Mouse (Mus musculus) activated CD4-positive, CD25-positive, alpha-beta regulatory T cell, adult 4 months (primary cell): ENCODE results near the gene Nfic. TPM values are rescaled to one million over a fixed set of nuclear protein-coding genes. Genes with fewer than 3 reads are reported as not detected.

Experiments used
- ATAC-seq: one replicate; pipeline ENCODE4 v1.8.0; 2017
- polyA plus RNA-seq, 2 experiments: library from polyadenylated mRNA; unstranded; fragments of 100-300 nt; shearing (Covaris generic); gene quantifications; one replicate each; pipeline ENCODE4 v1.2.1; 2017

Nfic gene
- polyA plus RNA-seq, 2 experiments from 2014 or later: 15.2 to 16.0 TPM

- no peak for ATAC-seq
Observed at GRCm38 (mm10) chr10:81415549-81416310, 39.7 kb downstream of the Nfic start.

- ATAC-seq: no peak
Observed at GRCm38 (mm10) chr10:81415146-81415545, 40.3 kb downstream of the Nfic start.

DNA sequence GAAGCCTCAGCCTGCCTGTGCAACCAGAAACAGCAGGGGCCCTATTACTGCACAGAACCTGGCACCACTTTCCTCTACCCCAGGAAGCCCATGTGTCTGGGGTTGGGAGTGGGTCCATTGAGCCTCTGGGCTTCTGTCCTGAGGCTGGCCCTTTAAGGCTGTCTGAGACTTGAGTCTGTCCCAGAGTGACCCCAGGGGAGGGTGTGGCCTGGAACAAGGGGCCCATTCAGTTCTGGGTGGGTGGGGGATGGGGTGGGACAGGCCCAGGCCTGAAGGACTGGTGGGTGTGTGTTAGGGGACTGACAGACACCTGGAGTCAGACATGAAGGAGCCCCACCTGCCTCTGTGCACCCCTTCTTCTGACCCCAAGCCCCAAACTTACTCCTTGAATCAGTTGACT is 40.8 kb downstream of the Nfic start:
- no peak for ATAC-seq

DNA sequence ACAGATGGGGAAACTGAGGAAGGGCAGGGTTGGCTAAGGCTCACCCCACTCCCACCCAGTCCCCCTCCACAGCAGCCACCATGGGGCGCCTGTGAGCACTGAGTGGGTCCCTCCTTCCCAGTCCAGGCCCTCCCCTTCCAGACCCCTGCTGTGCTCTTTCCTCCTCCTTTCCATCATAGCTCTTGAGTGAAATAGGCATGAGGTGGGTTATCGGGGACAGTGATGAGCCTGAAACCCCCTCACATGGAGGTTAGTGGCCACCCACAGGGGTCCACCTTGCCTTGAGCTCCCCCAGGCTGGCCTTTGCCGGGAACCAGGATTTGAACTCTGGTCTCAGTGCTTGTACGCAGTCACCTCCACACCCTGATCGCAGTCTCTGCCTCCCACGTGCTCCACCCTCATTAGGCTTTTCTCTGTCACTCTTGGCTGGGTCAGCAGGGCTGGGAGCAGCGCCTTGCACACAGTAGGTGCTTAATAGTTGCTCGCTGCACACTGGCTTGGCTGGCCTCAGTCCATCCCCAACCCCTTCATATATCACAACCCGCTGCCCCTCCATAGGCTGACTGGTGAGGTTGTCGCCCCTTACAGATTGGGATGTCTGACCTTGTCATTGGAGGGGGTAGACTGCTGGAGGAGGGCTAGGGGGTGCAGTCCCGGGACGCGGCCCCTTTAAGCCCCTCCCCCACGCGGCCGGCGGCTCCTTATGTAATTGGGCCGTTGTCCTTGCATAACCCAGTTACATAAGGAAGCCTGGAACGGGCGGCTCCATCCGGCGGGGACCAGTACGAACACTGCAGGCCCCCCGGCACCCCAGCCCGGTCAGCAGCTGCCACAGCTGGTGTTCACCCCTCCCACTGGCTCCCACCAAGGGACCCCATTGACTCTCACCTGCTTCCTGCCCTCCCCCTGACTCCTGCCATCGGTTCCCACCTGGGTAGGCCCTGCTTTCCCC is 41.8 kb downstream of the Nfic start:
- ATAC-seq: no peak

GRCm38 (mm10) chr10:81412586-81413309 is 42.7 kb downstream of the Nfic start:
- ATAC-seq: no peak

GRCm38 (mm10) chr10:81411471-81412400 is 43.7 kb downstream of the Nfic start:
- no peak for ATAC-seq

- no peak for ATAC-seq
Observed at GRCm38 (mm10) chr10:81410981-81411380, 44.5 kb downstream of the Nfic start.

GRCm38 (mm10) chr10:81410350-81410749 is 45.1 kb downstream of the Nfic start:
- no peak for ATAC-seq

DNA sequence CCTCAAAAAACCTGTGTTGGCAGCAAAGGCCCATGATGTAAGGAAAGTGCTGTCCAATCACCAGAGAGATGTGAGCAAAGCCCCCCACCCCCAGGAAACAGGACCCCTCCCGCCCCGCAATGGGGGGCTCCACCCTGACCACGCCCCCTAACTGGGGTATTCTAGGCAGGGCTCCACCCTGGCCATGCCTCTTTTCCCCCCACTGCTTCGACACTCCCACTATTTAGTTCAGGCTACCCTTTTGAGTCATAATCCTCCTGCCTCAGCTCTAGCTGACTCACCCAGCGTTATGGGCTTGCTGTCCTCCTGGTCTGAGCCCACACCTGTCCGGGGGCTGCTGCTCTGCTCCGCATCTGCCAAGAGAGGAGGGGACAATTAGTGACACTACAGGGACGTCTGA is 46.1 kb downstream of the Nfic start:
- ATAC-seq: no peak

GRCm38 (mm10) chr10:81408871-81409291 is 46.6 kb downstream of the Nfic start:
- no peak for ATAC-seq

DNA sequence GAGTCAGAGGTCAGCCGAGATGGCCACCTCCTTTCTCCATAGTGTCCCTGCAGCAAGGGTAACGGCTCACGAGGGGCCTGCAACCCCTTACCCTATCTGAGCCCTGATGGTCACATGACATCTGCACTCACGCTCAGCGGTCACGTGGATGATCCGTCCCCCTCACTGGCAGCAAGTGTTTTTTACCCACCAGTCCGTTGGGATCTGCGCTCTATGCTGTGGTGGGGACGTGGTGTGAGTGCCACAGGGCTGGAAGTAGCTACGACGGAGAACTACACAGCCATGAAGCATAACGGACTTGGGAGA is 47.1 kb downstream of the Nfic start:
- no peak for ATAC-seq

GRCm38 (mm10) chr10:81407539-81408423 is 47.7 kb downstream of the Nfic start:
- peak; percentile 82 for ATAC-seq

GRCm38 (mm10) chr10:81406504-81407440 is 48.7 kb downstream of the Nfic start:
- ATAC-seq: no peak

- peak; percentile 13 for ATAC-seq
Observed at GRCm38 (mm10) chr10:81405588-81406201, 49.7 kb downstream of the Nfic start.

DNA sequence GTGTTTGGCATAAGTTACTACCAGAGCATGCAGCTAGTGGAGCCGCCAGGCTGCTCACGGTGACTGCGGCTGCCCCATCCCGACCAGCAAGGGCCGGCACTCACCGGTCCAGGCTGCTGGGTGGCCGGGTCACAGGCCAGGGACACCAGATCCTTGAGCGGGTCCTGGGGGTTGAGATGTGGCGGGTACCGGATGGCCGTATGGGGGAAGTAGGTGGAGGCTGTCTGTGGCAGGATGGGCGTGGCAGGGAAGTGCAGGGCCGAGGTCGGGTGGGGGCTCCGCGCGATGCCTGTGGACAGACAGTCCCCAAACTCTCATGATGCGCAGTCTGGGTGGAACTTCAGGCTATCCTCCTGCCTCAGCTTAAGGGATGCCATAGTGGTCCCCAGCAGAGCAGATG is 50.7 kb downstream of the Nfic start:
- ATAC-seq: peak; percentile 25

DNA sequence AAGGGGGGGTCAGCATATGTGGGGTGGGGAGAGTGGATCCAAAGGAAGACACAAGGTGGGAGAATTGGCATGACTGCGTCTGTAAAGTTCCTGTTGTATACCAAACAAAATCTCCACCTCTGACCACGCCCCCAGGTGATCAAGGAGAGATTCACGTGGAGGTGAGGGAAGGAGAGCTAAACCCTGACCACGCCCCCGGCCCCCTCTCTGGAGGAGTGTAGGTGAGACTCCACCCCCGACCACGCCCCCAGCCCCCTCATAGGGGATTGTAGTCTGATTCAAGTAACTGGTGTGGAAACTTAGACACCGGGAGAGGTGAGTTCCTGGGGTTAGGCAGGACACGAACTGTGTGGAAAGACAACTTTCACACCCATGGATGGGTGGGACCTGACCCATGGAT is 51.4 kb downstream of the Nfic start:
- ATAC-seq: no peak

DNA sequence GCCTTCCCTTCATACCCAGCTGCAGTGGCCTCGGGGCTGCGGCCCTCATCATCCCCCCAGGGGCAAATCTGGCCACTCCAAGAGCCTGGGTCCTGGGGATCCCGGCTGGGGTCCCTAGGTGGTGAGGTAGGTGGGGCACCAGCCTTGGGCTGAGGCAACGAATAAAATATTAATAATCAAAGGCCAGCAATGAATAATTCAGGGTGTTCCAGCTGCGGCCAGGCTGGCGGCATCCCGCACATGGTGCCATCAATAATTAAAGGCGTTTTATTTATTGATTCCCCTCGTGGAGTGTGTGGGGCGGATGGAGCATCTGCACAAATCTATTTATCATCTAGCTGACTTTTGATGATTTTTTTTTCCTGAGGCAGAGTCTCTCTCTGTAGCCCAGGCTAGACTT is 51.9 kb downstream of the Nfic start:
- ATAC-seq: no peak

GRCm38 (mm10) chr10:81402227-81402765 is 53.1 kb downstream of the Nfic start:
- no peak for ATAC-seq
